17 mouse cellular contexts compared by ENCODE assay signal in the genomic region with DNA sequence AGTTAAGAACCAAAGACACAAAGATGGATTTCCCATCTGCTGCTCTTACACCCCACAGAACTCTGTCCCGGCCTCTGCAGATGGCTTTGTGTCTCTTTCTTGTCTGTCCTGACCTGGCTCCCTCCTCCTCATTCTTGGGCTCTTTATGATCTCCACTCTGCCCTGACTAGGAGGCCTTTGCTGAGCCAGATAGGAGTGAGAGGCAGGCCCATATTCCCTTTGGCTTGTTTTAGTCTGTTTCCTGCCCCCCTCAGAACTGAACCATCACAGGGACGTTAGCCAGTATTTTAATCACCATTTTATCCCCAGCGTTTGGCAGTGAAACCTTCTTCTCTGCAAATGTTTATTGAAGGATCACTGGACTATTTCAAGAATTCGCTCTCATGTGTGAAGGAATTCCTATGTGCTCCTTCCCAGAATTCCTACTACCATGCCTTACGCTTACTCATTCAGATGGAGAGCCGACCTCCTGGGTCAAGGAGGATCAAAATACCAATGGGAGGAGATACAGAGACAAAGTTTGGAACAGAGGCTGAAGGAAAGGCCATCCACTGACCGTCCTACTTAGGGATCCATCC. TPM values are rescaled to one million over a fixed set of nuclear protein-coding genes. Genes with fewer than 3 reads are reported as not detected.
DNase-seq lines count a peak whose midpoint lies in the region; ATAC-seq lines count a peak whose summit lies in the region.
"Had no signal": no experiment of that assay in that cellular context is flagged by ENCODE, and none has a peak within 500 bp of the region (broad histone marks: within the 10 kb centered on the region; RNA-seq: fewer than 3 reads in every experiment).

No protein-coding gene starts in this region.

- peak; percentile 60 for ATAC-seq in intestine, embryonic 16.5 days
- ATAC-seq: forebrain, embryonic 16.5 days had no signal

- DNase-seq in kidney, adult 11 months: peak; percentile 24
- DNase-seq in kidney, postnatal 10 days: no peak
- DNase-seq in Muller cell, postnatal 12 days (ENCODE audit: inconsistent ontology term): peak; percentile 14
- peak; percentile 25 for DNase-seq in lung, postnatal 25 days (ENCODE audit: low spot score)
- no peak for DNase-seq in right cerebral cortex, postnatal 10 days (ENCODE audit: low spot score in 2 of 2)
- no peak for DNase-seq in layer of hippocampus, postnatal 36 days
- DNase-seq in gastrocnemius, postnatal 25 days: no peak
- DNase-seq: adrenal gland, postnatal 10 days; cerebellum, adult 18-20 months; heart, postnatal 36 days; liver, embryonic 13.5 days; right cerebral cortex, postnatal 14 days had no signal

- no peaks in the 10 kb centered on the region for H3K9me3 ChIP-seq in intestine, embryonic 16.5 days (ENCODE audit: control insufficient read depth, low read length)
- H3K9me3 ChIP-seq: liver, embryonic 13.5 days; midbrain, embryonic 15.5 days had no signal

- no peak overlapping the region for H3K4me3 ChIP-seq in intestine, embryonic 16.5 days (ENCODE audit: low read length)
- H3K4me3 ChIP-seq: liver, embryonic 13.5 days; midbrain, embryonic 15.5 days had no signal

- no peaks in the 10 kb centered on the region for H3K27me3 ChIP-seq in intestine, embryonic 16.5 days (replicated peaks; ENCODE audit: control insufficient read depth, insufficient read depth, low read length)
- H3K27me3 ChIP-seq: midbrain, embryonic 15.5 days had no signal

- 28% methylated on average over 7 of the region's 7 CpGs for WGBS in intestine, embryonic 16.5 days

- H3K27ac ChIP-seq in intestine, embryonic 16.5 days (ENCODE audit: low read length): no peak overlapping the region
- H3K27ac ChIP-seq: liver, embryonic 13.5 days; midbrain, embryonic 15.5 days had no signal

- H3K36me3 ChIP-seq in intestine, embryonic 16.5 days (ENCODE audit: control insufficient read depth, insufficient read depth, low read length): no peaks in the 10 kb centered on the region; the same call in 1 of the 2 replicates

- no peak overlapping the region for H3K4me2 ChIP-seq in intestine, embryonic 16.5 days (ENCODE audit: low read depth, low read length)
- H3K4me2 ChIP-seq: heart, embryonic 11.5 days; liver, embryonic 13.5 days; midbrain, embryonic 15.5 days had no signal

- no peak overlapping the region for H3K9ac ChIP-seq in intestine, embryonic 16.5 days (ENCODE audit: low read depth, low read length)
- H3K9ac ChIP-seq: liver, embryonic 13.5 days; midbrain, embryonic 15.5 days had no signal

- H3K4me1 ChIP-seq in intestine, embryonic 16.5 days (ENCODE audit: control insufficient read depth, insufficient read depth, low read length): no peaks in the 10 kb centered on the region
- H3K4me1 ChIP-seq: liver, embryonic 13.5 days had no signal

RNA-seq across cellular contexts. Expression of gene Mrps11, which starts 13.8 kb away (rescaled TPM):
- polyA plus RNA-seq in intestine, embryonic 16.5 days (2015; fragmentation: Nextera tagmentation; extraction: Ambion mirVana): 57.1 and 66.9 TPM in 2 replicates
- total RNA-seq in layer of hippocampus, postnatal 36 days (2021): 10 to 100 TPM; 36.2 to 38.8 TPM
- total RNA-seq in gastrocnemius, postnatal 25 days (2021): 10 to 100 TPM; 30.2 to 30.3 TPM

RNA-seq across cellular contexts. Expression of gene Mrpl46, which starts 14.2 kb away (rescaled TPM):
- polyA plus RNA-seq in intestine, embryonic 16.5 days (2015; fragmentation: Nextera tagmentation; extraction: Ambion mirVana): 84.9 and 90.5 TPM in 2 replicates
- total RNA-seq in layer of hippocampus, postnatal 36 days (2021): 10 to 100 TPM; 29.9 to 30.4 TPM
- total RNA-seq in gastrocnemius, postnatal 25 days (2021): 10 to 100 TPM; 28.1 to 30.9 TPM

RNA-seq across cellular contexts. Expression of gene Ntrk3, which starts 31.4 kb away (rescaled TPM):
- polyA plus RNA-seq in intestine, embryonic 16.5 days (2015; fragmentation: Nextera tagmentation; extraction: Ambion mirVana): 2.1 and 3.2 TPM in 2 replicates
- 100 to 1,000 TPM; 199 to 229 TPM for total RNA-seq in layer of hippocampus, postnatal 36 days (2021)
- 1 to 10 TPM in 1 of 2 experiments, under 1 TPM in 1; 0.90 to 2.1 TPM for total RNA-seq in gastrocnemius, postnatal 25 days (2021)
- total RNA-seq: megakaryocyte, adult 5-6 weeks had no signal

Comparison
In these comparisons a context has a peak if more than half of its experiments do, and no peak if none do; other contexts are left out.
1. DNase-seq: peak in kidney, adult 11 months (single experiment), Muller cell, postnatal 12 days (single experiment) and lung, postnatal 25 days (single experiment); none in kidney, postnatal 10 days (single experiment), right cerebral cortex, postnatal 10 days (0 of 2), layer of hippocampus, postnatal 36 days (0 of 2) and gastrocnemius, postnatal 25 days (single experiment).
2. RNA of gene Ntrk3, which starts 31.4 kb away (total RNA-seq): 199 to 229 TPM in layer of hippocampus, postnatal 36 days; 0.90 to 2.1 TPM in gastrocnemius, postnatal 25 days; every median in the first group is over 10 times any median in the second.